Mouse (Mus musculus) midbrain, embryonic 16.5 days (tissue): ENCODE measurements at regions not wholly inside any gene's neighbourhood (a gene's known extent, or its start where the extent isn't known, plus 50 kb on each side); places are given as distances from the start of the nearest gene placed in this dataset.

Experiments used
- ATAC-seq: fragments of 200-750 bp; cut with Nextera tagmentation; 2 replicates; pipeline ENCODE4 v1.8.0; 2017; ENCODE audit warnings: moderate TSS enrichment
- H3K27ac ChIP-seq: fragments of 300-500 bp; sonication (generic); 2 replicates; pipeline ENCODE4 v1.5.1; 2014; ENCODE audit warnings: mild to moderate bottlenecking, low read length, mixed read lengths
- H3K27me3 ChIP-seq: fragments of 300-500 bp; sonication (generic); 2 replicates; pipeline ENCODE4 v1.6.1; 2014; ENCODE audit warnings: low read depth, low read length, mixed read lengths; ENCODE audit not compliant: control insufficient read depth, insufficient read depth
- H3K36me3 ChIP-seq: fragments of 300-500 bp; sonication (generic); 2 replicates; pipeline ENCODE4 v1.6.1; 2014; ENCODE audit warnings: mild to moderate bottlenecking, low read length, moderate library complexity, mixed read lengths; ENCODE audit not compliant: control insufficient read depth, insufficient read depth
- H3K4me1 ChIP-seq: fragments of 300-500 bp; sonication (generic); 2 replicates; pipeline ENCODE4 v1.6.1; 2014; ENCODE audit warnings: mild to moderate bottlenecking, low read length, mixed read lengths; ENCODE audit not compliant: control insufficient read depth, insufficient read depth
- H3K4me2 ChIP-seq: fragments of 300-500 bp; sonication (generic); 2 replicates; pipeline ENCODE4 v1.6.1; 2014; ENCODE audit warnings: mild to moderate bottlenecking, low read length, mixed read lengths
- H3K4me3 ChIP-seq: fragments of 300-500 bp; sonication (generic); 2 replicates; pipeline ENCODE4 v1.5.1; 2014; ENCODE audit warnings: low read depth, mild to moderate bottlenecking, low read length, moderate library complexity, mixed read lengths
- H3K9ac ChIP-seq: fragments of 300-500 bp; sonication (generic); 2 replicates; pipeline ENCODE4 v1.6.1; 2014; ENCODE audit warnings: low read depth, low read length, mixed read lengths
- H3K9me3 ChIP-seq: fragments of 300-500 bp; sonication (generic); replicated peaks from 2 replicates; pipeline ENCODE4 v1.6.1; 2014; ENCODE audit warnings: mild to moderate bottlenecking, low read length, mixed read lengths; ENCODE audit not compliant: control insufficient read depth, poor library complexity, severe bottlenecking
- WGBS: fragments of 180-500 bp; shearing (Covaris S2); extraction: QIAGEN DNeasy Blood & Tissue Kit; methylation state at CpG from one replicate; pipeline ENCODE4 v1.1.7; 2014; 5-methylcytosine and 5-hydroxymethylcytosine counted together

DNA sequence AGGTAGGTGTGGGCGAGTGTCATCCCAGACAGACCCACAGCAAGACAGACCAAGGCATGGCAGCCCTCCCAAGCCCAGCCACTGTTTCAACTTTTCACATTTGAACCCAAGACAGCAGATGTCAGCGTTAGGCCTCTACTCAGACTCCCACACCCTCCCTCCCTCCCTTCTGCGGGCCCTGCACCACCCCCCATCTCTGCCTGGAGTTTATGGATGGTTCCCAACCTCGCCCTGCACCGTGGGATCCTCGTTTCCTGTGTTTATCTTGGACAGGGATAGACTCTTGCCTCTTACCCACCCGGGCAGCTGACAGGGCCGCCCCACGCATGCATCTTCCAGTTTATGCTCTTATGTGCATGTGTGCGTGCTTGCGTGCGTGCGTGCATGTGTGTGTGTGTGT is 85.2 kb upstream of the Zbtb40 start:
- H3K4me3 ChIP-seq: no peak overlapping the region
- H3K27me3 ChIP-seq: no peaks in the 10 kb centered on the region
- H3K36me3 ChIP-seq: no peaks in the 10 kb centered on the region
- H3K9me3 ChIP-seq: no peaks in the 10 kb centered on the region
- H3K27ac ChIP-seq: no peak overlapping the region
- H3K4me2 ChIP-seq: no peak overlapping the region
- WGBS: 66% methylated on average over 12 of the region's 13 CpGs
- 0 out of 2 replicates have a peak, but pooled peaks cover 2% of the 10 kb centered on the region for H3K4me1 ChIP-seq
- no peak for ATAC-seq
- H3K9ac ChIP-seq: no peak overlapping the region

DNA sequence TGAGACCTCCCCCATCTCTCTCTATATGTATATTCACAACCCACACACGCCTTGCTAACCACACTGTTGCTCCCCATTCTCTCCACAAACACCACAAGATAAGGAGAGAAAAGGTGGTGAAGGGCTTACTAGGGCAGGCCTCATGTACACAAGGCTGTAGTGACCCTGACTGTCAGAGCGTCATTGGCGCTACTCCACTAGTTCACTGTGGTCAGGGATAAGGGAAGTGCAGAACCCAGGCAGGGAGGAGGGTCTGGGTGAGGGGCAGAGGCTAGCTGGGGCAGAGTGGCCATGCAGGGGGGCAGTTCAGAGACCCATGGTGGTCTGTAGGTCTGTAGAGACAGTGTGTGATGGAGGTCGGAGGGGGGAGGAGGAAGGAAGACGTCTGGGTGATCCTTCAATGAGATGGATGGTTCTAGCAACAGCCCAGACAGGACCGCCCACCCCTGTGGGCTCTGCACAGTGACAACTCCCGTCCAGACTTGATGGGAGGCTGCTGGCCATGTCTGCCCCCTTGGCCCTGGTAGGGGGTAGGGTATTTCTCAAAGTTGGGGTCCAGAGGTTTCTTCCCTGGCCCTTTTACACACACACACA is 82.1 kb upstream of the Zbtb40 start:
- 0 out of 2 replicates have a peak, but pooled peaks cover 2% of the 10 kb centered on the region for H3K4me1 ChIP-seq
- H3K4me2 ChIP-seq: no peak overlapping the region
- H3K27ac ChIP-seq: no peak overlapping the region
- no peak overlapping the region for H3K9ac ChIP-seq
- 70% methylated on average over 7 of the region's 7 CpGs for WGBS
- no peaks in the 10 kb centered on the region for H3K9me3 ChIP-seq
- H3K36me3 ChIP-seq: no peaks in the 10 kb centered on the region
- no peaks in the 10 kb centered on the region for H3K27me3 ChIP-seq
- no peak for ATAC-seq
- H3K4me3 ChIP-seq: no peak overlapping the region

DNA sequence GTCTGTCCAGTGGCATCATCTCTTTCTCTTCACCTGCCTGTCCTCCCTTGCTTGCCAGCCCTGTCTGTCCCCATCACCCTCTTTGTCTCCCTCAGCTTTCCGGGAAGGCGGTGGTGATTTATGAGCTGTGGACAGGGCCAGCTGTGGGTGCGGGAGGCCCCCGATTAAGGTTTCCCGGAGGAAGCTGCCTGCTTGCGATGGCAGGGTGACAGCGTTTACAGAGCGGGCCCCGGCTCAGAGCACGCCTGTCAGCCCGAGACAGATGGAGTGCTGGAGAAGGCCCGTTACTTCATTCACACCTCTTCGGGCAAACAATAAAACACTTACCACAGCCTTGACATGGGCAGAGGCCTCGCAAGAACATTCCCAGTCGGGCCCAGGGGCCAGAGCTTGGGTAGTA is 79.6 kb upstream of the Zbtb40 start:
- ATAC-seq: no peak

DNA sequence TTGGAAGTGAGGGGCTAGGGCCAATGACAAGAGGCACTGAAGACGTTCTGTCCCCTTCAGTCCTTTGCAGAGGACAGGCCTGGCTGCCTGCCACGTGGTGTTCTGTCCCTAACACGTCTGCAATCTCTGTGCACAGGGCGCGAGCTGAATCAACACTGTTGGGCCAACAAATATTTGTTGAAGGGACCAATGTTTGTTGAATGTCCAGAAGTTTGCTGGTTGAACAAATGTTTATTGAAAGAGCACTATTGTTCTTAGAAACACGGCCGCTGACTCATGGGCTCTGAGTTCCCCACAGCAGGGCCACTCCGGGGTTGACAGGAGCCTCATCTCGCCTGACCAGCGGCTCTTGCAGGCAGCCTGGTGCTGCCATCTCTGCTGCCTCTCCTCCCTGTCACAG is 73.1 kb upstream of the Zbtb40 start:
- Histone ChIP-seq H3K9ac (no peak overlapping the region), H3K36me3 (no peaks in the 10 kb centered on the region), H3K9me3 (no peaks in the 10 kb centered on the region), H3K4me1 (peaks cover 12% of the 10 kb centered on the region), H3K4me2 (no peak overlapping the region), H3K27ac (no peak overlapping the region), H3K27me3 (no peaks in the 10 kb centered on the region), H3K4me3 (no peak overlapping the region)
- ATAC-seq: no peak
- WGBS: 61% methylated on average over 10 of the region's 10 CpGs

More for the DNA sequence above, 79.6 kb upstream of the Zbtb40 start:
- H3K36me3 ChIP-seq: no peaks in the 10 kb centered on the region
- H3K9me3 ChIP-seq: no peaks in the 10 kb centered on the region
- 0 out of 2 replicates have a peak overlapping the region, but pooled peaks have one; percentile 4 for H3K9ac ChIP-seq
- no peaks in the 10 kb centered on the region for H3K27me3 ChIP-seq
- WGBS: 66% methylated on average over 15 of the region's 15 CpGs
- no peak overlapping the region for H3K4me2 ChIP-seq
- no peaks in the 10 kb centered on the region for H3K4me1 ChIP-seq
- no peak overlapping the region for H3K27ac ChIP-seq
- no peak overlapping the region for H3K4me3 ChIP-seq

DNA sequence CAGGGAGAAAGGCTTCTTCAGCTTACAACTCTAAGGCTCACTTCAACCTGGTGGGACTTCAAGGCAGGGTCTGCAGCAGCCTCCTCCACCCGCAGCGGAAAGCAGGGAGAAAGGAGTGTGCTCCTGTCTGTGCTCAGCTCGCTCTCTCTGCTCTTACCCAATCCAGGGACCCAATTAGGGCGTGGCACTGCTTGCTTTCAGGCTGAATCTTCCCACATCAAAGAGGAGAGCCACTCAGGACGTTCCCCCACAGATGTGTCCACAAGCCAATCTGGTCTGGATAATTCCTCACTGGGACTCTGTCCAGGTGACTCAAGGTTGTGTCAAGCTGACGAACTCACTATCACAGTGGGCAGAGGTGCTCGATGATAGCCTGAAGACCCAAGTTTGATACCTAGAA is 72.0 kb upstream of the Zbtb40 start:
- Histone ChIP-seq H3K4me3 (no peak overlapping the region), H3K4me2 (no peak overlapping the region), H3K36me3 (no peaks in the 10 kb centered on the region), H3K4me1 (peaks cover 12% of the 10 kb centered on the region), H3K9ac (no peak overlapping the region), H3K27ac (no peak overlapping the region), H3K27me3 (no peaks in the 10 kb centered on the region), H3K9me3 (no peaks in the 10 kb centered on the region)
- no peak for ATAC-seq
- 69% methylated on average over 7 of the region's 7 CpGs for WGBS

DNA sequence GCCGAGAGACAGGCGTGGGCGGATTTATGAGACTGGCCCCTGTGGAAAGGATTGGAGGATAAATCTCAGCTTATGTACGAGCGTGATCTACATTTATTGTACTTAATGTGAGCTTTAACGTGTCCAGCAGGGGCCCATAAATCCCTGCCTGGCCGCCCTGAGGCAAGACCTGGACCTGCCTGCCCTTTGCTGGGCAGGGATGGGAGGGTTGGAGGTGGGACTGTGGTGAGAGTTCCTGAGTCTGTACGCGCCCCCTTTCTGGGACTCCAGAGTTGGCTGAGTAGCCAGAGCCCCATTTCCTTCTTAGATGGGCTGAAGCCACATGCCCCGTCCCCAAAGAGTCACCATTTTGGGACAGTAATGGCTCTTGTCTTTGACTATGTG is 69.7 kb upstream of the Zbtb40 start:
- ATAC-seq: peak; percentile 56; the same call in 1 of the 2 replicates

DNA sequence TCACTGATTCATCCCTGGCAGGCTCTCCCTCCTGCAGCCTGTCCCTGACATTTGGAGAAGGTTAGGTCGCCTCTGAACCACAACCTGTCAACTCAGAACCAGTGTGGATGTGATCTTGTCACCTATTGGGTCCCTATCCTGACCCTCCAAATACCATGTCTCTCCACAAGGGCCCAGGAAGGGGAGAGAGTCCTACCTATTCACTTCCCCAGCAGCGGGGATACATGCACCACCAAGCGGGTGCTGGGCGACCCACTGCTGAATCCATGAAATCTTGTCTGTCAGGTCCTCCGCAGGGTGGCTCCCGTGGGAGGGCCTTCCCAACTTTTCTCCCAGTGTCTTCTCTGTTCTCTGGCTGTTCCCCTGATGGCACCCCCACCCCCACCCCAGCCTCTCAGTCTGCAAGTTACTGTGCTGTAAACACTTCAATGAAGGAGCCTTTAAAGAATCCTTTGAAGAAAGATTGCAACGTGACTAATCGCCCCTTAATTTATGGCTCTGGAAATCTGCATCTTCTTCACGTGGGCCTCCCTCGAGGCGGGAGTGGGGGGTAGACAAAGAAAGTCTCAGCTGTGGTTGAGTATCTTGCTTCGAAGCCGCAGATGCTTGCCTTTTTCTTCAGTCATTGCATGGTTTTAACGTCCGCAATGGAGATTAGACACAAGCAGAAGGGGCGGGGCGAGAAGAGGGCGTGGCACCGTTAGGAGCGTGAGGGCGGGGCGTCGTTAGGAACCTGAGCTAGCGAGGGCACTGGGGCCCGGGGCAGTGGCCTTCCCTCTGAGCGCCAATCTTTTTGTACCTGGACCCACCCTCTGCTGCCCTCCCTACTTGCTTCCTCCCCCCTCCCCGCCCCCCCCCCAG is 69.1 kb upstream of the Zbtb40 start:
- Histone ChIP-seq H3K9ac (peak overlapping the region; percentile 45), H3K4me3 (peak overlapping the region; percentile 27), H3K27ac (peak overlapping the region; percentile 15; the same call in 1 of the 2 replicates), H3K9me3 (no peaks in the 10 kb centered on the region), H3K36me3 (no peaks in the 10 kb centered on the region), H3K27me3 (no peaks in the 10 kb centered on the region), H3K4me1 (peaks cover 12% of the 10 kb centered on the region), H3K4me2 (peak overlapping the region; percentile 52)
- peak; percentile 82; the same call in 1 of the 2 replicates for ATAC-seq
- WGBS: 3% methylated on average over 26 of the region's 27 CpGs

More for the DNA sequence above, 69.7 kb upstream of the Zbtb40 start:
- H3K4me2 ChIP-seq: peak overlapping the region; percentile 52
- H3K36me3 ChIP-seq: no peaks in the 10 kb centered on the region
- H3K4me3 ChIP-seq: peak overlapping the region; percentile 27
- no peaks in the 10 kb centered on the region for H3K27me3 ChIP-seq
- peak overlapping the region; percentile 45 for H3K9ac ChIP-seq
- peak overlapping the region; percentile 15; the same call in 1 of the 2 replicates for H3K27ac ChIP-seq
- WGBS: 14% methylated on average over 10 of the region's 10 CpGs
- H3K4me1 ChIP-seq: peaks cover 12% of the 10 kb centered on the region
- H3K9me3 ChIP-seq: no peaks in the 10 kb centered on the region

DNA sequence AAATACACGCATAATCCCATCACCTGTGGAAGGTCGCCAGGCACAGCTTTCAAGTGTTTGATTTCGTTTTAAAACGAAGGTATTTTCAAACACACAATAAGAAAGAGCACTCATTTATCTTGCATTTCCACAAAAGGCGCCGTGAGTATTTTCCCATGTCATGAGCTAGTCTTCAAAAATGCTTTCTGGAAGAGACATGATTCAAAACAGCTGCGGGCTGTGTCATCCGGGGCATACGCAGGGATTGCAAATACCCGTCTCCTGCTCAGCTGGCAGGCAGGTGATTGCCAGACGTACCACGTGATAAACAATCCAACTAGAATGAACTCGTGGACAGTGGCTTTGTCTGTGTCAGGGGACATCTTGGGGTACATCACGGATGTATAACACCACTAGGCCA is 66.5 kb upstream of the Zbtb40 start:
- Histone ChIP-seq H3K36me3 (no peaks in the 10 kb centered on the region), H3K4me3 (no peak overlapping the region), H3K4me2 (no peak overlapping the region), H3K9ac (no peak overlapping the region), H3K27me3 (no peaks in the 10 kb centered on the region), H3K9me3 (no peaks in the 10 kb centered on the region), H3K4me1 (peaks cover 12% of the 10 kb centered on the region), H3K27ac (no peak overlapping the region)
- WGBS: 85% methylated on average over 14 of the region's 14 CpGs
- no peak for ATAC-seq

DNA sequence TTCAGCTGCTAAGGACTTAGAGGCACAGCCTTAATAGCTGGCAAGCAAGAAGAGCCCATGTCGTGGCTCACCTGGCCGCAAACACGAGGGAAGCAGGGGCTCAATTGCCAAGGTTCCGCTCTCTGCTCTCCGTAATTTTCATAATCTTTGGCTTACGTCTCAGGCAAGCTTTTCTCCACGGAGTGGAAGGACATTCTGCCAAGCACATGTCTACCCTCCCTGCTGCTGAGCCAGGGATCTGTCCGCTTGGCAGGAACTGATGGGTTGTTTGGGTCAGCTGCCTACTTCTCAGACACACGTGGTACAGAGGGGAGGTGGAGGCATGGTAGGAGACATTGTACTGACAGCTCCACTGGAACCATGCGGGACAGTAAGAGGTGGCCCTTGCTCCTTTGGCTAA is 61.7 kb upstream of the Zbtb40 start:
- Histone ChIP-seq H3K9me3 (no peaks in the 10 kb centered on the region), H3K9ac (no peak overlapping the region), H3K4me2 (no peak overlapping the region), H3K4me1 (no peaks in the 10 kb centered on the region), H3K4me3 (no peak overlapping the region), H3K36me3 (no peaks in the 10 kb centered on the region), H3K27me3 (no peaks in the 10 kb centered on the region), H3K27ac (no peak overlapping the region)
- 69% methylated on average over 10 of the region's 10 CpGs for WGBS
- ATAC-seq: no peak
